Mouse (Mus musculus): ENCODE measurements around the gene Bicdl1. TPM values are rescaled to one million over a fixed set of nuclear protein-coding genes. Genes with fewer than 3 reads are reported as not detected.
A peak's percentile ranks its signal among the peaks of the same experiment; 100 is the strongest.

Gene Bicdl1
- polyA plus RNA-seq, 1 experiment, result 15.5 TPM

DNA sequence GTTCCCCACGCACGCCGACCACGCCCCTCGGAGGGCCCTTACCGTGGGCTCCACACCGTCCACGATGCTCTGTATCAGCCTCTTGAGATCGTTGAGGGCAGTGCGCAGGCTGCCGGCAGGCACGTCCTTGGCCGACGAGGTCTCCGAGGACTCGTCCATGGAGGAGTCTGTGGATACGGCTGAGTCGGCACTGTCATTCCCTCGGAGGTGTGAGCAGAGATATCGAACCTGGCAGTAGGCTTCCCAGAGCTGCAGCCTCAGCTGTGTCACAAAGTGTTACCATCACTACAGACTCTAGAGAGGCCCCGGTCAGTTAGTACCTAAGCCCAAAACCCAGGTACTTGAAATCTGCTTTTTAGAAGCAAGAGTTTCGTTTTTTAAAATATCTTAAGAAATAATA is 68.8 kb downstream of the Bicdl1 start:
- H3K27ac ChIP-seq (ENCODE audit: insufficient read depth, low read depth, low read length), result no peak overlapping the region
- 79% methylated on average over 22 of the region's 22 CpGs for WGBS
- no peak for TF ChIP-seq CTCF (IDR thresholded peaks at IDR 0.05; ENCODE audit: extremely low read depth, insufficient read length, insufficient replicate concordance, low read depth, low read length)
- TF ChIP-seq POLR2A (IDR thresholded peaks at IDR 0.05; ENCODE audit: low read depth, low read length), result no peak
- H3K27me3 ChIP-seq (ENCODE audit: control insufficient read depth, insufficient read depth, low read length), result no peaks in the 10 kb centered on the region
- H3K4me3 ChIP-seq (ENCODE audit: low read depth, low read length), result no peak overlapping the region
- no peaks in the 10 kb centered on the region for H3K36me3 ChIP-seq (ENCODE audit: control insufficient read depth, insufficient read depth, low read length)
- H3K4me1 ChIP-seq (ENCODE audit: control insufficient read depth, insufficient read depth, insufficient read length, low read length), result no peaks in the 10 kb centered on the region

DNA sequence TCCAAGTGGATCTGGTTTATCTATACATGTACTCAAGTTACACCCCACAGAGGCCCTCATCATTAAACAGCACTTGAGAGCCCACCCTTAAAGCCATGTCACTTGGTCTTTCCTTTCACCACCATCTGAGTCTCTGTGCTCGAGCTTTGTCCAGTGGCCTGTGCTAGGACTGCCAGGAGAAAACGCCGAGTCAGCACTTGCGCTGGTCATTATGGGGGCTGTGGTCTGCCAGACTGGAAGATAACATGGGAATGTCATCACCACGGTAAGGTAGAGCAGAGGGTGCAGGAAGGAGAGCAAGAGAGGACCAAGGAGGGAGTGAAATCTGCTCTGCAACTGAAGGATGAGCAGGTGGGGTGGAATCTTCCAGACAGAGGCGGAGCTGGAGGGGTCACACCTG is 73.1 kb downstream of the Bicdl1 start:
- H3K27me3 ChIP-seq (ENCODE audit: control insufficient read depth, insufficient read depth, low read length), result no peaks in the 10 kb centered on the region
- no peaks in the 10 kb centered on the region for H3K36me3 ChIP-seq (ENCODE audit: control insufficient read depth, insufficient read depth, low read length)
- TF ChIP-seq CTCF (IDR thresholded peaks at IDR 0.05; ENCODE audit: extremely low read depth, insufficient read length, insufficient replicate concordance, low read depth, low read length) (no peak), POLR2A (IDR thresholded peaks at IDR 0.05; ENCODE audit: low read depth, low read length) (no peak)
- WGBS, result 80% methylated on average over 6 of the region's 6 CpGs
- no peak overlapping the region for H3K27ac ChIP-seq (ENCODE audit: insufficient read depth, low read depth, low read length)
- no peaks in the 10 kb centered on the region; the same call in 1 of the 2 replicates for H3K4me1 ChIP-seq (ENCODE audit: control insufficient read depth, insufficient read depth, insufficient read length, low read length)
- H3K4me3 ChIP-seq (ENCODE audit: low read depth, low read length), result no peak overlapping the region

DNA sequence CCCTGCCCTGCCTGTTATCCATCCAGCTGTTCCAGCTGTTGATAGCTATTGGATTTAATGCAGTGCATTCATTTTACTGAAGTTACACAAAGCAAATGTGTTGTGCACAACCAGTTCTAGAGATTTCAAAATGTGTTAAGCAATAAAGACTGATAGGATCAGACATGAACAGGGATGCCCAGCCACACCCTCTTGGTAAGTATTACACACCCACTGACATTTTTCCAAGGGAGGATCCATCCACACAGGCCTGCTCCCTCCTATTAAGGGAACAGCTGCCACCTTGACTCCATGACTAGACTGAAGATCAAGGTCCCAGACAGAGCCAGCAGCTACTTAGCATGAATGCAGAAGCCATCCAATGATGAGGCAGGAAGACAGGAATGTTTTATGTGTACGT is 74.2 kb downstream of the Bicdl1 start:
- peaks cover 4% of the 10 kb centered on the region; the same call in 1 of the 2 replicates for H3K4me1 ChIP-seq (ENCODE audit: control insufficient read depth, insufficient read depth, insufficient read length, low read length)
- H3K27me3 ChIP-seq (ENCODE audit: control insufficient read depth, insufficient read depth, low read length), result no peaks in the 10 kb centered on the region
- no peaks in the 10 kb centered on the region for H3K36me3 ChIP-seq (ENCODE audit: control insufficient read depth, insufficient read depth, low read length)
- H3K27ac ChIP-seq (ENCODE audit: insufficient read depth, low read depth, low read length), result no peak overlapping the region
- no peak for TF ChIP-seq CTCF (IDR thresholded peaks at IDR 0.05; ENCODE audit: extremely low read depth, insufficient read length, insufficient replicate concordance, low read depth, low read length)
- 64% methylated on average over 1 of the region's 1 CpGs for WGBS
- H3K4me3 ChIP-seq (ENCODE audit: low read depth, low read length), result no peak overlapping the region

DNA sequence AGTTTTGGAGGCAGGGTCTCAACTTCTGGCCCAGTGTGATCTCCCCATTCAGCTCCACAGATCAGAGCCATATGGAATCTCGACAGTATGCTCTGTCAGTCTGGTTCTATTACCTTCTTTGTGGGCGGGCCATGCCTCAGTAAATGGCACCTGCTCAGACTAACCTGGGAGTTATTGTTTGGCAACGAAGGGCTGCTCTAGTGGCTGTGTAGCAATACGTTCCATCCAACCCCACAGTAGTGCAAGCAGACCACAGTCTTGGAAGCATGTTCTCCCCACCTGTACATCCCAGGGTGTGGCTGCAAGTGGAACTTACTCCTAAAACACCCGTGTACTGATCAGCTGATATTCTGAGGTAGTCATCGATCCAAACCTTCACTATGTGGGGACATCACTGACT is 74.7 kb downstream of the Bicdl1 start:
- Histone ChIP-seq H3K27ac (ENCODE audit: insufficient read depth, low read depth, low read length) (no peak overlapping the region), H3K36me3 (ENCODE audit: control insufficient read depth, insufficient read depth, low read length) (no peaks in the 10 kb centered on the region), H3K4me3 (ENCODE audit: low read depth, low read length) (no peak overlapping the region), H3K27me3 (ENCODE audit: control insufficient read depth, insufficient read depth, low read length) (no peaks in the 10 kb centered on the region), H3K4me1 (ENCODE audit: control insufficient read depth, insufficient read depth, insufficient read length, low read length) (peaks cover 9% of the 10 kb centered on the region; the same call in 1 of the 2 replicates)
- TF ChIP-seq POLR2A (IDR thresholded peaks at IDR 0.05; ENCODE audit: low read depth, low read length) (no peak), CTCF (IDR thresholded peaks at IDR 0.05; ENCODE audit: extremely low read depth, insufficient read length, insufficient replicate concordance, low read depth, low read length) (no peak)
- 35% methylated on average over 6 of the region's 6 CpGs for WGBS

DNA sequence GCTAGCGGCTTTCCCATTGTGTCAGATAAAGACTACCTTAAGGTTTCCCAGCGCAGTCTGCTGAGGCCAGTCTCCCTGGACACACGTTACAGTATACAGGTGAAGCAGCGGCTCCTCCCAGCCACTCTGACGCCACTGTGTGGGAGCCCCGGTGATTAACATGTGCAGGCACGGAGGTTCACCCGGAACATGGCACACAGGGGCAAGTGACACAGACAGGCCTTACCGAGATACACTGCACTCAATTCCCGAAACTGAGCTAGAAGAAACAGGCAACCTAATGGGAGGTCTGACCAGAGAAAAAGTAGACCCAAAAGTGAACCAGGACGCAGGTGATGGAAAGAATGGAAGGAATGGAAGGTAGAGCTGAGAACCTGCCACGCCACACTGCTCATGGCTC is 77.6 kb downstream of the Bicdl1 start:
- Histone ChIP-seq H3K36me3 (ENCODE audit: control insufficient read depth, insufficient read depth, low read length) (no peaks in the 10 kb centered on the region), H3K4me3 (ENCODE audit: low read depth, low read length) (no peak overlapping the region), H3K27ac (ENCODE audit: insufficient read depth, low read depth, low read length) (no peak overlapping the region), H3K4me1 (ENCODE audit: control insufficient read depth, insufficient read depth, insufficient read length, low read length) (peaks cover 11% of the 10 kb centered on the region; the same call in 1 of the 2 replicates), H3K27me3 (ENCODE audit: control insufficient read depth, insufficient read depth, low read length) (no peaks in the 10 kb centered on the region)
- WGBS, result 90% methylated on average over 12 of the region's 12 CpGs
- TF ChIP-seq CTCF (IDR thresholded peaks at IDR 0.05; ENCODE audit: extremely low read depth, insufficient read length, insufficient replicate concordance, low read depth, low read length) (no peak), POLR2A (IDR thresholded peaks at IDR 0.05; ENCODE audit: low read depth, low read length) (no peak)

DNA sequence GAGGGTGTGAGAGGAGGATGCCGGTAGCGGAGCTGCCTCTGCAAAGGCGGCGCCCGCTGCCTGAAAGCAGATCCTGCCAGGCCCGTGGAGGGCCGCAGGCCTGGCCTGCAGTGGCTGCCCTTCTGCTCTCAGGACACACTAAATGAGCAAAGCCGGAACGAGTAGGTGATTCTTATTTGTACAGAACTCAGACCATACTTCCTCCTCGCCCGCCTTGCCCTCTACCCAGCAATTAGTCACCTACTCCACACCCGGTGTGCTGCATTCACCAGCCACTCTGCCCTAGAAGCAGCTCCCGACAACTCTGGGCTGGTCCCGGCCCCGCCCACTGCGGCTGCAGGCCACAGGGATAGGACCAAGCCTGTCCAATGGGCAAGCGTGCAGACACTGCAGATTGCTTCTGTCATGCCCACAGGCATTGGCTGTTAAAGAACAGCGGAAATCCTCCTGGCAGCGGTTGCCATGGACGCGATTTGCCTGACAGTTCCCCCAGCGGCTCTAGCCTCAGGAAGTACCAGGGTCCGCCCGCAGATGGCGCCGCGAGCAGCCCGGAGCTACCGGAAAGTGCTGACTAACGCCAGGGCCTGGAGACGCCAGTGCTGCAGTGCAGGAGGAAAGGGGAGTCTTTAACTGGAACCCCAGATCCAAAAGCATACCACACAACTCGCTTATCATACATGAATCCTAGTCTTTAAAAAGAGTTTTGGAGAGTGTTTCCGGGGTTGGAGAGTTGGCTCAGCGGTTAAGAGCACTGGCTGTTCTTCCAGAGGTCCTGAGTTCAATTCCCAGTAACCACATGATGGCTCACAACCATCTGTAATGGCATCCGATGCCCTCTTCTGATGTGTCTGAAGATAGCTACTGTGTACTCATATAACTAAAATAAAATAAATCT is 78.5 kb downstream of the Bicdl1 start:
- Histone ChIP-seq H3K27ac (ENCODE audit: insufficient read depth, low read depth, low read length) (peak overlapping the region; percentile 77), H3K27me3 (ENCODE audit: control insufficient read depth, insufficient read depth, low read length) (no peaks in the 10 kb centered on the region), H3K4me3 (ENCODE audit: low read depth, low read length) (peak overlapping the region; percentile 58), H3K4me1 (ENCODE audit: control insufficient read depth, insufficient read depth, insufficient read length, low read length) (peaks cover 11% of the 10 kb centered on the region; the same call in 1 of the 2 replicates), H3K36me3 (ENCODE audit: control insufficient read depth, insufficient read depth, low read length) (peaks cover 2% of the 10 kb centered on the region; the same call in 1 of the 2 replicates)
- TF ChIP-seq POLR2A (IDR thresholded peaks at IDR 0.05; ENCODE audit: low read depth, low read length), result peak; percentile 89
- TF ChIP-seq CTCF (IDR thresholded peaks at IDR 0.05; ENCODE audit: extremely low read depth, insufficient read length, insufficient replicate concordance, low read depth, low read length), result peak; percentile 85
- WGBS, result 3% methylated on average over 35 of the region's 35 CpGs

DNA sequence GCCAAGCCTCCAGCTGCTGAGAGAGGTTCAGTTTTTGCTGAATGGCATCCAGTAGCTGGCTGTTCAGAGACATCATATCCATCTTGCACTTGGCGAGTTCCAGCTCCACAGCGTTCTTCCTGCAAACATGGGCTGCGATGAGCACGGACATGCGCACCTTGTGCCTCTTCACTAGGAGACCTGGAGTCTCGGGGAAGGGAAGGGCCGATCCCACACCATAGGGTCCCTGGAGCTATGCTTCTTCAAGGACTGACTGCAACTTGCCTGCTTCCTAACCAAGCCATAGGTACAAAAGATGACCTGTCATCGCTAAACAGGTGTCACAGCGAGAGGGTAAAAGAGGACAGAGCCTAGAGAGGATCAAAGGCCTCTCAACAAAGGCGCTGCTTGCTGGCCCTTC is 79.6 kb downstream of the Bicdl1 start:
- TF ChIP-seq POLR2A (IDR thresholded peaks at IDR 0.05; ENCODE audit: low read depth, low read length) (no peak), CTCF (IDR thresholded peaks at IDR 0.05; ENCODE audit: extremely low read depth, insufficient read length, insufficient replicate concordance, low read depth, low read length) (no peak)
- H3K36me3 ChIP-seq (ENCODE audit: control insufficient read depth, insufficient read depth, low read length), result peaks cover 8% of the 10 kb centered on the region
- 81% methylated on average over 10 of the region's 10 CpGs for WGBS
- no peak overlapping the region for H3K4me3 ChIP-seq (ENCODE audit: low read depth, low read length)
- no peak overlapping the region for H3K27ac ChIP-seq (ENCODE audit: insufficient read depth, low read depth, low read length)
- peaks cover 11% of the 10 kb centered on the region; the same call in 1 of the 2 replicates for H3K4me1 ChIP-seq (ENCODE audit: control insufficient read depth, insufficient read depth, insufficient read length, low read length)
- no peaks in the 10 kb centered on the region for H3K27me3 ChIP-seq (ENCODE audit: control insufficient read depth, insufficient read depth, low read length)
